Comparison of ENCODE assay signal across 20 mouse cellular contexts in the genomic region with DNA sequence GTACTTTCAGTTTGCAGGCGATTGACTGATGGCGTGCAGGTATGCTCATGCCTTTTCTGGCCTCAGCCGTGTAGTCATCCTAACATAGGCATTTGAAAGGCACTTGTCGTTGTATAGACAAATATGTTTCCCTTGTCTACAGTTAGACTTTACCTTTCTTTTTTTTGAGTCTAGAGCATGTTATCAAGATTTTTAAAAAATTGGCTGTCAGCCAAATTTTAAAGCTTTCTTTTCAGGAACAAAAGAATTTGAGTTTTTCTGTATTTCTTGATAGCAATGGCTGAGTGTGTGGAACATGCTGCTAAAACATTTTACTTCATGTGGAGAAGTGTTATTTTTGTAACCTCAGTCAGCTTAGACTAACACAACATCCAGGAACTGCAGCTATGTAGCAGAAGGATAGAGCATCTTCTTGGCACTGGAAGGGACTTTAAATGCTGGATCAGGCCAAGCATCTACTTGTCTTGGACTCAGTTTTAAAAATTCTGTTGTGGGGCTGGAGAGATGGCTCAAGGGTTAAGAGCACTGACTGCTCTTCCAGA.
A peak's percentile ranks its signal among the peaks of the same experiment; 100 is the strongest.
DNase-seq lines count a peak whose midpoint lies in the region; ATAC-seq lines count a peak whose summit lies in the region.
"Had no signal": no experiment of that assay in that cellular context is flagged by ENCODE, and none has a peak within 500 bp of the region (broad histone marks: within the 10 kb centered on the region; RNA-seq: fewer than 3 reads in every experiment).

No protein-coding gene starts in this region.

- peak; percentile 22 for DNase-seq in MEL-GATA-1-ER (ENCODE audit: extremely low read depth, low read depth)
- no peak for DNase-seq in urinary bladder, postnatal 10 days (ENCODE audit: low spot score)
- DNase-seq: B cell, adult 2 months; cerebellum, adult 11 months; heart, postnatal 36 days; liver, embryonic 13.5 days; right cerebral cortex, postnatal 25 days; thymus, postnatal 4 days had no signal

- WGBS in forebrain, embryonic 15.5 days, result 86% methylated on average over 4 of the region's 4 CpGs
- 94% methylated on average over 4 of the region's 4 CpGs for WGBS in forebrain, embryonic 12.5 days
- WGBS in kidney, embryonic 16.5 days, result 67% methylated on average over 4 of the region's 4 CpGs
- 77% methylated on average over 4 of the region's 4 CpGs for WGBS in kidney, embryonic 14.5 days
- 71% methylated on average over 4 of the region's 4 CpGs for WGBS in stomach, embryonic 15.5 days

- peak overlapping the region; percentile 42 for H3K27ac ChIP-seq in forebrain, embryonic 15.5 days (replicated peaks)
- H3K27ac ChIP-seq in forebrain, embryonic 12.5 days, result no peak overlapping the region
- peak overlapping the region; percentile 3; the same call in 1 of the 2 replicates for H3K27ac ChIP-seq in kidney, embryonic 16.5 days (ENCODE audit: low read length)
- no peak overlapping the region for H3K27ac ChIP-seq in kidney, embryonic 14.5 days (ENCODE audit: low read depth, low read length)
- H3K27ac ChIP-seq in stomach, embryonic 15.5 days, result peak overlapping the region; percentile 41; the same call in 1 of the 2 replicates
- H3K27ac ChIP-seq: hindbrain, postnatal 0 days; left cerebral cortex, adult 2 months; limb, embryonic 10.5 days; liver, embryonic 13.5 days; neural tube, embryonic 13.5 days had no signal

- no peak for ATAC-seq in forebrain, embryonic 15.5 days (replicated peaks)
- ATAC-seq in forebrain, embryonic 12.5 days (ENCODE audit: low FRiP score), result no peak
- ATAC-seq in kidney, embryonic 16.5 days (ENCODE audit: low FRiP score, low TSS enrichment), result peak; percentile 12; the same call in 1 of the 2 replicates
- ATAC-seq in kidney, embryonic 14.5 days (ENCODE audit: low FRiP score, low TSS enrichment), result no peak
- peak; percentile 15; the same call in 1 of the 2 replicates for ATAC-seq in stomach, embryonic 15.5 days (ENCODE audit: insufficient read depth, low FRiP score, low read depth)
- ATAC-seq in megakaryocyte progenitor cell, adult 5-6 weeks (replicated peaks; ENCODE audit: poor library complexity), result no peak
- ATAC-seq: hindbrain, postnatal 0 days had no signal

- no peaks in the 10 kb centered on the region for H3K27me3 ChIP-seq in forebrain, embryonic 15.5 days
- no peaks in the 10 kb centered on the region for H3K27me3 ChIP-seq in forebrain, embryonic 12.5 days
- H3K27me3 ChIP-seq in kidney, embryonic 16.5 days (ENCODE audit: insufficient read depth, low read length), result no peaks in the 10 kb centered on the region
- no peaks in the 10 kb centered on the region for H3K27me3 ChIP-seq in kidney, embryonic 14.5 days (ENCODE audit: control insufficient read depth, insufficient read depth, low read length)
- H3K27me3 ChIP-seq in stomach, embryonic 15.5 days (replicated peaks), result no peaks in the 10 kb centered on the region
- H3K27me3 ChIP-seq: heart, embryonic 12.5 days; liver, embryonic 13.5 days; neural tube, embryonic 13.5 days had no signal

- H3K4me3 ChIP-seq in forebrain, embryonic 15.5 days, result no peak overlapping the region
- no peak overlapping the region for H3K4me3 ChIP-seq in forebrain, embryonic 12.5 days (replicated peaks)
- no peak overlapping the region for H3K4me3 ChIP-seq in kidney, embryonic 16.5 days (ENCODE audit: low read length)
- no peak overlapping the region for H3K4me3 ChIP-seq in kidney, embryonic 14.5 days (ENCODE audit: low read length)
- no peak overlapping the region for H3K4me3 ChIP-seq in stomach, embryonic 15.5 days (replicated peaks)
- H3K4me3 ChIP-seq: heart, embryonic 12.5 days; left cerebral cortex, adult 2 months; limb, embryonic 10.5 days; liver, embryonic 13.5 days; neural tube, embryonic 13.5 days had no signal

- H3K4me1 ChIP-seq in forebrain, embryonic 15.5 days, result peaks cover 44% of the 10 kb centered on the region
- H3K4me1 ChIP-seq in forebrain, embryonic 12.5 days, result peaks cover 26% of the 10 kb centered on the region
- H3K4me1 ChIP-seq in kidney, embryonic 16.5 days (ENCODE audit: insufficient read depth, low read length), result peaks cover 36% of the 10 kb centered on the region
- H3K4me1 ChIP-seq in kidney, embryonic 14.5 days (ENCODE audit: control insufficient read depth, insufficient read depth, low read length), result peaks cover 21% of the 10 kb centered on the region
- peaks cover 37% of the 10 kb centered on the region for H3K4me1 ChIP-seq in stomach, embryonic 15.5 days

- H3K4me2 ChIP-seq in forebrain, embryonic 15.5 days (replicated peaks), result no peak overlapping the region
- H3K4me2 ChIP-seq in forebrain, embryonic 12.5 days, result no peak overlapping the region
- 0 out of 2 replicates have a peak overlapping the region, but pooled peaks have one; percentile 8 for H3K4me2 ChIP-seq in kidney, embryonic 16.5 days (replicated peaks; ENCODE audit: low read depth, low read length)
- no peak overlapping the region for H3K4me2 ChIP-seq in kidney, embryonic 14.5 days (replicated peaks; ENCODE audit: low read depth, low read length)
- no peak overlapping the region for H3K4me2 ChIP-seq in stomach, embryonic 15.5 days
- H3K4me2 ChIP-seq: heart, embryonic 12.5 days; liver, embryonic 13.5 days; midbrain, embryonic 11.5 days; neural tube, embryonic 13.5 days had no signal

- no peaks in the 10 kb centered on the region for H3K9me3 ChIP-seq in forebrain, embryonic 15.5 days
- no peaks in the 10 kb centered on the region for H3K9me3 ChIP-seq in forebrain, embryonic 12.5 days
- no peaks in the 10 kb centered on the region for H3K9me3 ChIP-seq in kidney, embryonic 16.5 days (ENCODE audit: low read length)
- H3K9me3 ChIP-seq in kidney, embryonic 14.5 days (ENCODE audit: control insufficient read depth, low read length), result no peaks in the 10 kb centered on the region
- no peaks in the 10 kb centered on the region for H3K9me3 ChIP-seq in stomach, embryonic 15.5 days
- H3K9me3 ChIP-seq: heart, embryonic 12.5 days; limb, embryonic 10.5 days; liver, embryonic 13.5 days; neural tube, embryonic 13.5 days had no signal

- no peaks in the 10 kb centered on the region for H3K36me3 ChIP-seq in forebrain, embryonic 15.5 days
- no peaks in the 10 kb centered on the region for H3K36me3 ChIP-seq in forebrain, embryonic 12.5 days (replicated peaks)
- H3K36me3 ChIP-seq in kidney, embryonic 16.5 days (ENCODE audit: insufficient read depth, low read length), result no peaks in the 10 kb centered on the region
- no peaks in the 10 kb centered on the region for H3K36me3 ChIP-seq in kidney, embryonic 14.5 days (ENCODE audit: control insufficient read depth, insufficient read depth, low read length)
- no peaks in the 10 kb centered on the region for H3K36me3 ChIP-seq in stomach, embryonic 15.5 days
- H3K36me3 ChIP-seq: heart, embryonic 12.5 days; limb, embryonic 10.5 days; liver, embryonic 13.5 days; neural tube, embryonic 13.5 days had no signal

- no peak overlapping the region for H3K9ac ChIP-seq in forebrain, embryonic 15.5 days (replicated peaks)
- H3K9ac ChIP-seq in forebrain, embryonic 12.5 days, result no peak overlapping the region
- no peak overlapping the region for H3K9ac ChIP-seq in kidney, embryonic 16.5 days (replicated peaks; ENCODE audit: low read length)
- H3K9ac ChIP-seq in kidney, embryonic 14.5 days (ENCODE audit: low read depth, low read length), result no peak overlapping the region
- no peak overlapping the region for H3K9ac ChIP-seq in stomach, embryonic 15.5 days
- H3K9ac ChIP-seq: heart, embryonic 12.5 days; liver, embryonic 13.5 days; neural tube, embryonic 13.5 days had no signal

Comparison
In these comparisons a context has a peak if more than half of its experiments do, and no peak if none do; other contexts are left out.
1. ATAC-seq: peak in kidney, embryonic 16.5 days (single experiment) and stomach, embryonic 15.5 days (single experiment); none in forebrain, embryonic 15.5 days (single experiment), forebrain, embryonic 12.5 days (single experiment), kidney, embryonic 14.5 days (single experiment) and megakaryocyte progenitor cell, adult 5-6 weeks (single experiment).
2. H3K27ac ChIP-seq: peak in forebrain, embryonic 15.5 days (single experiment), kidney, embryonic 16.5 days (single experiment) and stomach, embryonic 15.5 days (single experiment); none in forebrain, embryonic 12.5 days (single experiment) and kidney, embryonic 14.5 days (single experiment).